Mouse (Mus musculus): Measurements from ENCODE around the gene 4930505A04Rik. TPM values are rescaled to one million over a fixed set of nuclear protein-coding genes. Genes with fewer than 3 reads are reported as not detected.
"Not testable (repeated sequence)": the region's sequence is repeated elsewhere in the genome, so short reads cannot be mapped to it uniquely, and the experiment has no call there.

Gene 4930505A04Rik
- polyA plus RNA-seq, 1 experiment from 2014 or later, result not detected

- not testable (repeated sequence) for H3K9me3 ChIP-seq; H3K27ac ChIP-seq; ATAC-seq; H3K9ac ChIP-seq; H3K4me3 ChIP-seq (replicated peaks); H3K4me2 ChIP-seq (replicated peaks); H3K27me3 ChIP-seq (replicated peaks); H3K36me3 ChIP-seq; H3K4me1 ChIP-seq (replicated peaks)
- WGBS, result 73% methylated on average over 12 of the region's 12 CpGs
Observed at GRCm38 (mm10) chr11:30444192-30444905, 27.3 kb downstream of the 4930505A04Rik start.

- Histone ChIP-seq H3K9me3 (no peaks in the 10 kb centered on the region), H3K4me1 (replicated peaks) (no peaks in the 10 kb centered on the region), H3K36me3 (no peaks in the 10 kb centered on the region), H3K4me2 (replicated peaks) (no peak overlapping the region), H3K4me3 (replicated peaks) (no peak overlapping the region), H3K9ac (no peak overlapping the region), H3K27ac (no peak overlapping the region), H3K27me3 (replicated peaks) (no peaks in the 10 kb centered on the region)
- WGBS, result 90% methylated on average over 8 of the region's 8 CpGs
- ATAC-seq, result no peak
Observed at GRCm38 (mm10) chr11:30443746-30444145, 27.9 kb downstream of the 4930505A04Rik start.

DNA sequence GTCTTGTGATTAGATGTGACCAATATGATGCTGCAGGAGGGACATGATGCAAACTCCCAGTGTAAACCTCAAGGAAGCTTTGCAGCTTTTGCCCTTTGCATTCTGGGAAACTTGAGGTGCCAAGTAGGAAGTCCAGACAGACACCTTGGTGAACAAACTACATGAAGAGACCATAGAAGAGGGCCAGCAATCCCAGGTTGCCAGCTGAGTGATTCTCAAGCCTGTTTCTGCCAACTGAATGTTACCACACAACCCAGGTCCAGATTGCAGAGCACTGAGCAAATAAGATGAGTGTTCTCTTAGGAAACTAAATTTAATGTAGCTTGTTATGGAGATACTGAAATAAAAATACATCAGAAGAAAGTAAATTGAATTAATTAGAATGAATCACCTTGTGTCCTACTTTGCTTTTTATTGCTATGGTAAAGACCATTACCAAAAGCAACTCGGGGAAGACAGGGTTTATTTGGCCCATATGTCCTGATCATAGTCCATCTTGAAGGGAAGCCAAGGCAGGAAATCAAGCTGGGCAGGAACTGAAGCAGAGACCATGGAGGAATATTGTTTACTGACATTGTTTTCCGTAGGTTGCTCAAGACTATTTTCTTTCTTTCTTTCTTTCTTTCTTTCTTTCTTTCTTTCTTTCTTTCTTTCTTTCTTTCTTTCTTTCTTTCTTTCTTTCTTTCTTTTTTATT is 38.2 kb downstream of the 4930505A04Rik start:
- no peak overlapping the region for H3K4me3 ChIP-seq (replicated peaks)
- no peaks in the 10 kb centered on the region for H3K36me3 ChIP-seq
- no peak for ATAC-seq
- WGBS, result 75% methylated on average over 2 of the region's 2 CpGs
- no peak overlapping the region for H3K9ac ChIP-seq
- no peak overlapping the region for H3K27ac ChIP-seq
- H3K4me1 ChIP-seq (replicated peaks), result no peaks in the 10 kb centered on the region
- H3K27me3 ChIP-seq (replicated peaks), result no peaks in the 10 kb centered on the region
- H3K4me2 ChIP-seq (replicated peaks), result no peak overlapping the region
- H3K9me3 ChIP-seq, result no peaks in the 10 kb centered on the region

DNA sequence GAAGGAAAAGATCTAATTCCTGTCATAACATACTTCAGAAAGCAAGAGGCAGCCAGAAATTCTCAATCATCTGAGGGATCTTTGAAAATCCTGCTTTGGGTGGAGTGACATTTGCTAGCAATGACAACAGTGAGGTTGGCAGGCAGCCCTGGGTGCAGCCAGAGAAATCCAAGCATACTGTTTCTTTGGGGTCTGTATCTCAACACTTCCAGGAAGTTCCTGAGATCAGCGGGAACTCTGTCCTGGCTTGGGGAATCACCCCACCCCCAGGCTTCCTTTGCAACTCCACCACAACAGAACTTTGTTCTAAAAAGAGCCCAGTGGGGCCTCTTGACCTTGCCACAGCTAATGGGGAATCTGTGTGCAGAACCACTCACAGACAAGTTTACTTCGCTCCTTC is 66.0 kb downstream of the 4930505A04Rik start:
- no peaks in the 10 kb centered on the region for H3K4me1 ChIP-seq (replicated peaks)

DNA sequence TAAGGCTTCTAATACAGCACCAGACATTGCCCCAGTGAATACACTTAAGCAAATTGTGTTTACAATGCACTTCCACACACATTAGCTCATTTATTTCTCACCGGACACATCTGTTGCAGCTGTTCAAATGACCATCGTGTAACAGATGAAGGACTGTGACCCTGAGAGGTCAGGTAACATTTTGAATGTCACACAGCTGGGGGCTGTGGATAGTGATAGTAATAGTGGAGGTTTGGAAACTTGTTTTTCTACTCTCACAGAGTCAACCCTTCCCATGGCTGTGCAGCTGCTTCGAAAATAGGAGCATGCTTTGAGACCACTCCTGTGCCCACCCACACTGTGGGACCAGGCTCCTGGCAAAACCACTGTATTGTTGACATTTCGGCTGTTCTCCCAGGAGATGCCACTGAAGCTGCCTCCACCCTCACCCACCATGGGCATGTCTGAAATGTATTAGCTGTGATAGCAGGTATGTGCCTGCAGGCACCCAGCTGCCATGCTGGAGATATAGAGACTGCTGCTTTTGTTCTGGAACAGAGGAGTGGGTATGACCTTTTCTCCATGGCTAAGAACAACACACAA is 66.9 kb downstream of the 4930505A04Rik start:
- no peak for ATAC-seq
- WGBS, result 56% methylated on average over 4 of the region's 4 CpGs
- H3K4me2 ChIP-seq (replicated peaks), result no peak overlapping the region

More for the DNA sequence above, 66.0 kb downstream of the 4930505A04Rik start:
- Histone ChIP-seq H3K36me3 (no peaks in the 10 kb centered on the region), H3K4me3 (replicated peaks) (no peak overlapping the region), H3K27ac (no peak overlapping the region), H3K27me3 (replicated peaks) (no peaks in the 10 kb centered on the region), H3K9ac (no peak overlapping the region), H3K9me3 (no peaks in the 10 kb centered on the region), H3K4me2 (replicated peaks) (no peak overlapping the region)
- WGBS, result 33% methylated on average over 2 of the region's 2 CpGs
- ATAC-seq, result no peak

GRCm38 (mm10) chr11:30394351-30394750 is 77.3 kb downstream of the 4930505A04Rik start:
- Histone ChIP-seq H3K4me3 (replicated peaks) (no peak overlapping the region), H3K4me2 (replicated peaks) (no peak overlapping the region), H3K9me3 (no peaks in the 10 kb centered on the region), H3K4me1 (replicated peaks) (no peaks in the 10 kb centered on the region), H3K9ac (no peak overlapping the region), H3K36me3 (no peaks in the 10 kb centered on the region), H3K27me3 (replicated peaks) (no peaks in the 10 kb centered on the region), H3K27ac (no peak overlapping the region)
- ATAC-seq, result no peak

More for the DNA sequence above, 66.9 kb downstream of the 4930505A04Rik start:
- Histone ChIP-seq H3K27me3 (replicated peaks) (no peaks in the 10 kb centered on the region), H3K4me1 (replicated peaks) (no peaks in the 10 kb centered on the region), H3K36me3 (no peaks in the 10 kb centered on the region), H3K9ac (no peak overlapping the region), H3K4me3 (replicated peaks) (no peak overlapping the region), H3K27ac (no peak overlapping the region), H3K9me3 (no peaks in the 10 kb centered on the region)

GRCm38 (mm10) chr11:30383076-30383475 is 88.6 kb downstream of the 4930505A04Rik start:
- Histone ChIP-seq H3K9ac (no peak overlapping the region), H3K27me3 (replicated peaks) (no peaks in the 10 kb centered on the region), H3K4me3 (replicated peaks) (no peak overlapping the region), H3K9me3 (no peaks in the 10 kb centered on the region), H3K36me3 (no peaks in the 10 kb centered on the region), H3K4me1 (replicated peaks) (no peaks in the 10 kb centered on the region), H3K4me2 (replicated peaks) (no peak overlapping the region), H3K27ac (no peak overlapping the region)
- ATAC-seq, result no peak

Other genes with a start within 250 kb of the 4930505A04Rik start
- gene Sptbn1, start 203.7 kb downstream of the 4930505A04Rik start, polyA plus RNA-seq (2015; fragmentation: Nextera tagmentation; extraction: Ambion mirVana), result 117 and 118 TPM in 2 replicates
- gene Acyp2, start 177.8 kb upstream of the 4930505A04Rik start, polyA plus RNA-seq (2015; fragmentation: Nextera tagmentation; extraction: Ambion mirVana), result 8.9 and 11.1 TPM in 2 replicates